Mouse (Mus musculus) R1 (cell line): ENCODE results near the gene Calr4.

ENCODE experiments used
- DNase-seq: peaks from one replicate; pipeline ENCODE4 v3.0.0-alpha.2; 2018; ENCODE audit warnings: low read depth, low spot score

Gene Calr4

GRCm38 (mm10) chr4:109236186-109236879 is 2.0 kb downstream of the Calr4 start:
- DNase-seq = no peak

GRCm38 (mm10) chr4:109238428-109239268 is 4.4 kb downstream of the Calr4 start:
- no peak for DNase-seq

GRCm38 (mm10) chr4:109241221-109241620 is 6.9 kb downstream of the Calr4 start:
- peak; percentile 30 for DNase-seq

GRCm38 (mm10) chr4:109241934-109242333 is 7.6 kb downstream of the Calr4 start:
- DNase-seq = no peak

GRCm38 (mm10) chr4:109244506-109244905 is 10.2 kb downstream of the Calr4 start:
- DNase-seq = peak; percentile 33

GRCm38 (mm10) chr4:109245016-109245620 is 10.8 kb downstream of the Calr4 start:
- DNase-seq = no peak

GRCm38 (mm10) chr4:109251605-109252004 is 17.3 kb downstream of the Calr4 start:
- DNase-seq = peak; percentile 71

GRCm38 (mm10) chr4:109252199-109252598 is 17.9 kb downstream of the Calr4 start:
- DNase-seq = no peak

GRCm38 (mm10) chr4:109253664-109254151 is 19.4 kb downstream of the Calr4 start:
- no peak for DNase-seq

GRCm38 (mm10) chr4:109254511-109254910 is 20.2 kb downstream of the Calr4 start:
- no peak for DNase-seq

- no peak for DNase-seq
Measured at GRCm38 (mm10) chr4:109255321-109255720, 21.0 kb downstream of the Calr4 start.

GRCm38 (mm10) chr4:109255727-109256417 is 21.6 kb downstream of the Calr4 start:
- DNase-seq = no peak

GRCm38 (mm10) chr4:109256791-109257190 is 22.5 kb downstream of the Calr4 start:
- DNase-seq = no peak

GRCm38 (mm10) chr4:109257639-109258038 is 23.4 kb downstream of the Calr4 start:
- no peak for DNase-seq

- DNase-seq = no peak
Measured at GRCm38 (mm10) chr4:109262068-109262467, 27.8 kb downstream of the Calr4 start.

- DNase-seq = no peak
Measured at GRCm38 (mm10) chr4:109266056-109266455, 31.8 kb downstream of the Calr4 start.

- DNase-seq = no peak
Measured at GRCm38 (mm10) chr4:109266744-109267143, 32.5 kb downstream of the Calr4 start.

GRCm38 (mm10) chr4:109267452-109267851 is 33.2 kb downstream of the Calr4 start:
- no peak for DNase-seq

GRCm38 (mm10) chr4:109268903-109269302 is 34.6 kb downstream of the Calr4 start:
- DNase-seq = no peak

GRCm38 (mm10) chr4:109271803-109272202 is 37.5 kb downstream of the Calr4 start:
- no peak for DNase-seq

GRCm38 (mm10) chr4:109273586-109274240 is 39.4 kb downstream of the Calr4 start:
- DNase-seq = no peak
